Mouse (Mus musculus) limb, embryonic 10.5 days (tissue): ENCODE measurements around the gene Nfib. TPM values are rescaled to one million over a fixed set of nuclear protein-coding genes. Genes with fewer than 3 reads are reported as not detected.

Source experiments
- DNase-seq: peaks from one replicate; pipeline ENCODE4 v3.0.0-alpha.2; 2017; ENCODE audit warnings: low spot score
- H3K27ac ChIP-seq: fragments of 300-500 bp; sonication (generic); 2 replicates; pipeline ENCODE4 v1.5.1; 2016; ENCODE audit warnings: mild to moderate bottlenecking
- H3K27me3 ChIP-seq: fragments of 300-500 bp; sonication (generic); 2 replicates; pipeline ENCODE4 v1.6.1; 2016; ENCODE audit warnings: low read depth, mild to moderate bottlenecking; ENCODE audit not compliant: poor library complexity, severe bottlenecking
- H3K36me3 ChIP-seq: fragments of 300-500 bp; sonication (generic); 2 replicates; pipeline ENCODE4 v1.6.1; 2016; ENCODE audit warnings: mild to moderate bottlenecking, moderate library complexity
- H3K4me1 ChIP-seq: fragments of 300-500 bp; sonication (generic); 2 replicates; pipeline ENCODE4 v1.6.1; 2016
- H3K4me3 ChIP-seq: fragments of 300-500 bp; sonication (generic); 2 replicates; pipeline ENCODE4 v1.5.1; 2016; ENCODE audit warnings: mild to moderate bottlenecking, moderate library complexity
- H3K9me3 ChIP-seq: fragments of 300-500 bp; sonication (generic); replicated peaks from 2 replicates; pipeline ENCODE4 v1.6.1; 2016; ENCODE audit warnings: mild to moderate bottlenecking
- WGBS: fragments of 180-500 bp; shearing (Covaris S2); methylation state at CpG from one replicate; pipeline ENCODE4 v1.1.7; 2016; 5-methylcytosine and 5-hydroxymethylcytosine counted together
- polyA plus RNA-seq: library from polyadenylated mRNA; unstranded; fragments of >200 nt; fragmentation: Nextera tagmentation; extraction: Ambion mirVana; gene quantifications from 2 replicates; pipeline ENCODE4 v1.2.1, GENCODE M21; 2016

The Nfib gene
- polyA plus RNA-seq, 1 experiment from 2014 or later, result 23.4 TPM

DNA sequence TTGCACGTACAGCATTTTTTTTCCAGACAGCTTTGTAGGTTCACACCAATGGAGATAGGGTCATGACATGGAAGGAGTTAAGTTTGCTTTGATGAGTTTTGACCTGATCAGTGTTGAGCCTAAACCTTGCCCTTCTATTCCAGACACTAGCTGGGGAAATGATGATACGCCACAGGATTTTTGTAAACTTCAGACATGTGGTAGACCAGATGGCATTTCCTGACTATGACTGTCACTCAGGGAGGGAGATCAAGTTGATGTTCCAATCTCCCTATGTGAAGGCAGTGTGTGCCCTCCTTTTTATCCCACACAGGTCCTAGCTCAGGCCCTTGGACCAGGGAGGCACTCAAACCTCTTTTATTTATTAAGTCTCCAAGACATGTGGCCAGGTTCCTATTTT lies 29.4 kb downstream of the Nfib start:
- no peaks in the 10 kb centered on the region for H3K36me3 ChIP-seq
- WGBS, result 91% methylated on average over 2 of the region's 2 CpGs
- H3K4me1 ChIP-seq, result 0 out of 2 replicates have a peak, but pooled peaks cover 5% of the 10 kb centered on the region
- H3K27ac ChIP-seq, result no peak overlapping the region
- no peaks in the 10 kb centered on the region for H3K27me3 ChIP-seq
- H3K9me3 ChIP-seq, result no peaks in the 10 kb centered on the region
- no peak for DNase-seq
- no peak overlapping the region for H3K4me3 ChIP-seq

DNA sequence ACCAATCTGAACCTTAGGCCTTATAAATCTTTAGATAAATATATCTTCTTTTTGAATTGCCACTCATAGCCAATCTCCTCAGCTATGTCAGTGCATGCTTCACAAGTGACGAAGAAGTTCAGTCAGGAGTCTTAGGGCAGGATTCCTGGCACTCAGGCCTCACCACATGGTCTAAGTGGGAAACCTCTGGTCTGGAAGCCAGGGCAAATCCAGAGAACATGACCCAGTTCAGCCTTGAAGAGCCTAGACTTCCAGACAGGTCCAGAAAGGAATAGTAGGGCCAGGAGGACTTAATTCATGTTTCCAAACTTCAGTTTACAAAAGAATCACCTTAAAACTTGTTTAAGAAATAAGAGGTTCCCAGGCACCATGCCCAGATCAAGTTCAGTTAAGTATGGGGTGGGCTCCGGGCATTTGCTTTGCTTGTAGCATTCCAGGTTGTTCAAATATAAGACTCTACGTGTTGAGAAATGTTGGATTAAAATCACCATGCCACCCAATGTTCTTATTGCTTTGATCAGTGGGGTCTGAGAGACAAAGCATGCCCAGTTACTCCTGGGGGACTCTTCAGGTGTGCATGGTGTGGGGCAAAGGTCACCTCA lies 38.2 kb downstream of the Nfib start:
- Histone ChIP-seq H3K4me1 (peaks cover 4% of the 10 kb centered on the region), H3K9me3 (no peaks in the 10 kb centered on the region), H3K27me3 (no peaks in the 10 kb centered on the region), H3K4me3 (no peak overlapping the region), H3K36me3 (no peaks in the 10 kb centered on the region), H3K27ac (no peak overlapping the region)
- no peak for DNase-seq
- 91% methylated on average over 3 of the region's 3 CpGs for WGBS

GRCm38 (mm10) chr4:82664436-82664835 lies 41.1 kb downstream of the Nfib start:
- Histone ChIP-seq H3K4me1 (peaks cover 9% of the 10 kb centered on the region), H3K4me3 (no peak overlapping the region), H3K9me3 (no peaks in the 10 kb centered on the region), H3K27me3 (no peaks in the 10 kb centered on the region), H3K36me3 (no peaks in the 10 kb centered on the region), H3K27ac (no peak overlapping the region)
- no peak for DNase-seq
- WGBS, result 90% methylated on average over 7 of the region's 7 CpGs

GRCm38 (mm10) chr4:82663749-82664381 lies 41.7 kb downstream of the Nfib start:
- no peak for DNase-seq
- no peaks in the 10 kb centered on the region for H3K36me3 ChIP-seq
- H3K4me3 ChIP-seq, result no peak overlapping the region
- no peak overlapping the region for H3K27ac ChIP-seq
- no peaks in the 10 kb centered on the region for H3K27me3 ChIP-seq
- H3K4me1 ChIP-seq, result peaks cover 9% of the 10 kb centered on the region
- H3K9me3 ChIP-seq, result no peaks in the 10 kb centered on the region
- 87% methylated on average over 6 of the region's 6 CpGs for WGBS

- H3K36me3 ChIP-seq, result no peaks in the 10 kb centered on the region
- H3K4me1 ChIP-seq, result peaks cover 9% of the 10 kb centered on the region
- H3K9me3 ChIP-seq, result no peaks in the 10 kb centered on the region
- no peak overlapping the region for H3K4me3 ChIP-seq
- no peak for DNase-seq
- WGBS, result 80% methylated on average over 3 of the region's 3 CpGs
- H3K27me3 ChIP-seq, result no peaks in the 10 kb centered on the region
- H3K27ac ChIP-seq, result no peak overlapping the region
Observed at GRCm38 (mm10) chr4:82662626-82663025, 42.9 kb downstream of the Nfib start.

DNA sequence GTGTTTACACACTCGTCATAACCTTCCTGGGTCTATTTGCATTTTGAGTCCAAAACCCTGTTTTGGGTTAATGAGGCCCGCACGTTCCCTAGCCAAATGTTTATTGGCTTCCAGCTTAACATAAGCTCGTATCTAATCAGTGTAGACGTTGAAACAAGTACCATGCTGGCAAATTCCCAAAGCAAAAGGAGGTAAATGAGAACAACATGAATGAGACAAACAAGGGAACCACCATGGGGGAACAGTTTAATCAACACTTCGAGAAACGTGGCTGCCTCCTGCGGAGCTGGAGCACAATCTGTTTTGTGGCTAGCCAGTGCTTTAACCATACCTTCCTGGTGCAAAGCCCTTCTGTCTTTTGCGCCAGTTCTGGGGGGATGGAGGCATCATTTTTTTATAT lies 43.3 kb downstream of the Nfib start:
- peaks cover 9% of the 10 kb centered on the region for H3K4me1 ChIP-seq
- H3K36me3 ChIP-seq, result no peaks in the 10 kb centered on the region
- DNase-seq, result no peak
- 71% methylated on average over 9 of the region's 9 CpGs for WGBS
- H3K27me3 ChIP-seq, result no peaks in the 10 kb centered on the region
- H3K9me3 ChIP-seq, result no peaks in the 10 kb centered on the region
- no peak overlapping the region for H3K27ac ChIP-seq
- no peak overlapping the region for H3K4me3 ChIP-seq

- no peak for DNase-seq
- peaks cover 9% of the 10 kb centered on the region for H3K4me1 ChIP-seq
- no peaks in the 10 kb centered on the region for H3K9me3 ChIP-seq
- H3K36me3 ChIP-seq, result no peaks in the 10 kb centered on the region
- no peak overlapping the region for H3K4me3 ChIP-seq
- H3K27ac ChIP-seq, result no peak overlapping the region
- 86% methylated on average over 7 of the region's 7 CpGs for WGBS
- H3K27me3 ChIP-seq, result no peaks in the 10 kb centered on the region
Observed at GRCm38 (mm10) chr4:82661215-82661614, 44.3 kb downstream of the Nfib start.

GRCm38 (mm10) chr4:82645679-82646078 lies 59.9 kb downstream of the Nfib start:
- Histone ChIP-seq H3K27ac (no peak overlapping the region), H3K36me3 (no peaks in the 10 kb centered on the region), H3K9me3 (no peaks in the 10 kb centered on the region), H3K4me3 (no peak overlapping the region), H3K4me1 (0 out of 2 replicates have a peak, but pooled peaks cover 3% of the 10 kb centered on the region), H3K27me3 (no peaks in the 10 kb centered on the region)
- 86% methylated on average over 5 of the region's 5 CpGs for WGBS
- DNase-seq, result no peak

GRCm38 (mm10) chr4:82644797-82645196 lies 60.8 kb downstream of the Nfib start:
- no peaks in the 10 kb centered on the region for H3K27me3 ChIP-seq
- no peak overlapping the region for H3K27ac ChIP-seq
- 78% methylated on average over 9 of the region's 9 CpGs for WGBS
- H3K36me3 ChIP-seq, result no peaks in the 10 kb centered on the region
- no peaks in the 10 kb centered on the region for H3K9me3 ChIP-seq
- H3K4me1 ChIP-seq, result 0 out of 2 replicates have a peak, but pooled peaks cover 3% of the 10 kb centered on the region
- no peak overlapping the region for H3K4me3 ChIP-seq
- DNase-seq, result no peak

DNA sequence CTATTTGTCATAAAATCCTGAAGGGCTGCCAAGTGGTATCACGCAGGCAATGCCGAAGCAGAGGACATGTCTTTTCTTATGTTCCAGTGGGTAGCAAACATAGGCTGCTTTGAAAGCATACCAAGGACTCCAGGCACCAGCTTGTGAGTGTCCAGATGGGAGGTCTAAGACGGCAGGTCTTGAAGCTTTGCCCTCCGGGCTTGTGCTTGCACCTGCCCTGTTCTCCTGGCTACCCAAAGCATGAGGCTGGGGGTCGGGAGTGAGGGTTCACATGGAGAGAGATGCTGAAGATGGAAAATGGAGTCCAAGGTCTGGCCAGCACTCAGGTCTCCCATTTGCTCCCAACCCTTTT lies 61.8 kb downstream of the Nfib start:
- Histone ChIP-seq H3K36me3 (no peaks in the 10 kb centered on the region), H3K9me3 (no peaks in the 10 kb centered on the region), H3K4me1 (0 out of 2 replicates have a peak, but pooled peaks cover 3% of the 10 kb centered on the region), H3K27me3 (no peaks in the 10 kb centered on the region), H3K27ac (no peak overlapping the region), H3K4me3 (no peak overlapping the region)
- 91% methylated on average over 5 of the region's 5 CpGs for WGBS
- no peak for DNase-seq

DNA sequence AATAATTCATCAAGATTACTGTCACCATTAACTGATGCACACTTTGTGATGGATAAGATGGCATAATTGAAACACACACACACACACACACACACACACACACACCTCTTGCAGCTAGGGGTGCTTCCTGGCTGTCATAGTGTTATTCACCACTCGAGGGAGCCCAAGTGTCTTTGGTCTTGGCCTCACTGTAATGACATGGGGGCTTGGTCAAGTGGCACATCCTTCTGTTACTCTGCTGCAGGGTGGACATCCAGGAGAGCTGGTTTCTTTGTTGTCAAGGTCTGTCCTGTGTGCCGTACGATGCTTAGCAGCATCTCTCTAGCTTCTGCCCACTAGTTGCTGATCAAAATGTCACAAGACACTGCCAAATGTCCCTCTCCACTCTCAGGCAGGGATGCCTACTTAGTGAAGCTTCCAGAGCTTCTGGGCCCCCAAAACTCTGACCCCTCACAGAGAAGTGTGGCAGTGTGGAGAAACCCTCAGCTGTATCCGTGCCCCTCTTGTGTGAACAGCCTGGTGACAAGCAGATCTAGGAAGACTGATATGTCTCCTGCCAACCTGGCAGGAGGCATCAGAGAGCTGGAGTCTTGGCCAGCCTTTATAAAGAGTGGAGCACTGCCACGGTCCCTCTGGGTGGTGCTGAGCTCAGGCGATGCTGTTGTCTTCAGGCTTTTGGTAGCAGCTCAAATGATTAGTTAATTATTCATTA lies 62.4 kb downstream of the Nfib start:
- no peak for DNase-seq
- Histone ChIP-seq H3K4me3 (no peak overlapping the region), H3K27ac (no peak overlapping the region), H3K4me1 (0 out of 2 replicates have a peak, but pooled peaks cover 3% of the 10 kb centered on the region), H3K27me3 (no peaks in the 10 kb centered on the region), H3K36me3 (no peaks in the 10 kb centered on the region), H3K9me3 (no peaks in the 10 kb centered on the region)
- WGBS, result 67% methylated on average over 6 of the region's 6 CpGs

DNA sequence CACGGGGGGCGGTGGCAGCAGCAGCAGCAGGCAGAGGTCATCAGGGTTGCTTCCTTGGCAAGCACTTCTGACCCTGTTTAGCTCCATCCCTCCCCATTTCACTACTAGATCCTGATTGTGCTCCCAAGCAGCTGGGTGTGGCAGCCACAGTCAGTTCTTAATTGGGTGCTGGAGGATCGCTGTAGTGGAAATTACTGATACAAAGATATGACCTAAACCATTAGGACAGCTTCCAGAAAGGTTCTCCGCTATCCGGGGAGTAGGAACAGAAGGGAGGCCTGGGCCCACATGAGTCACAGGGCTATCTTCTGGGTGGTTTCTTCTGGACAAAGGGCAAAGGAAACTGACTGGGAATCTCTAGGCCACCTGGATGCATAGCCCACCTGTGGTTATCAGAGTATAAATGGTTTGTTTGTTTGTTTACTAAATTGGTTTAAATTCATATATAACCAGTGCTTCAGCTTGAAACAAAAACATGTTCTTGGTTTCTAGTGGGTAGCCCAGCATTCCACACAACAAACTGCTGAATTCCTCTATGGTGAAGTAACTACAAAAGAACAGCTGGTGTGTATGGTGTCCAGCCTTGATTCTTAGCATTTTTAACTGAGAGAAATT lies 64.4 kb downstream of the Nfib start:
- Histone ChIP-seq H3K4me1 (0 out of 2 replicates have a peak, but pooled peaks cover 3% of the 10 kb centered on the region), H3K27ac (no peak overlapping the region), H3K4me3 (no peak overlapping the region), H3K36me3 (no peaks in the 10 kb centered on the region), H3K27me3 (no peaks in the 10 kb centered on the region), H3K9me3 (no peaks in the 10 kb centered on the region)
- WGBS, result 82% methylated on average over 5 of the region's 5 CpGs
- DNase-seq, result no peak

- no peak for DNase-seq
- H3K27ac ChIP-seq, result no peak overlapping the region
- H3K9me3 ChIP-seq, result no peaks in the 10 kb centered on the region
- 92% methylated on average over 9 of the region's 9 CpGs for WGBS
- H3K4me3 ChIP-seq, result no peak overlapping the region
- peaks cover 8% of the 10 kb centered on the region for H3K4me1 ChIP-seq
- H3K36me3 ChIP-seq, result no peaks in the 10 kb centered on the region
- H3K27me3 ChIP-seq, result no peaks in the 10 kb centered on the region
Observed at GRCm38 (mm10) chr4:82638251-82638650, 67.3 kb downstream of the Nfib start.
